Mouse (Mus musculus): ENCODE measurements around the gene Pnmt. TPM values are rescaled to one million over a fixed set of nuclear protein-coding genes. Genes with fewer than 3 reads are reported as not detected.
A peak's percentile ranks its signal among the peaks of the same experiment; 100 is the strongest.

Gene Pnmt
- total RNA-seq, 2 experiments from 2014 or later = 0.61 to 1.1 TPM

DNA sequence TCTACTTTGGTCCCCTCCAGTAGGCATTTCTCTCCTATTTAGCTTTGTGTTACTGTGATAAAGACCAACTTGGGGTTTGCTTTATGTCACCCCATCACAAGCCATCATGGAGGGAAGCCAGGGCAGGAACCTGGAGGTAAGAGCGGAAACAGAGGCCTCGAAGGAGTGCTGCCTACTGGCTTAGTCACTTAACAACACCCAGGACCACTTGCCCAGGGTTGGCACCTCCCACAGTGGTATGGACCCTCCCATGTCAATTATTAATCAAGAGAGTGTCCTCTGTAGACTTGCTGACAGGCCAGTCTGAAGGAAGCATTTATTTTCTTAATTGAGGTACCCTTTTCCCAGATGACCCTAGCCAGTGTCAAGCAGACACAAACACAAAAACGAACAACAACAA lies 14.6 kb downstream of the Pnmt start:
- no peak for DNase-seq (ENCODE audit: extremely low spot score in 1 of 2, low spot score in 2 of 2)
- intact Hi-C loops (cut with DNase I) = no loop called here

DNA sequence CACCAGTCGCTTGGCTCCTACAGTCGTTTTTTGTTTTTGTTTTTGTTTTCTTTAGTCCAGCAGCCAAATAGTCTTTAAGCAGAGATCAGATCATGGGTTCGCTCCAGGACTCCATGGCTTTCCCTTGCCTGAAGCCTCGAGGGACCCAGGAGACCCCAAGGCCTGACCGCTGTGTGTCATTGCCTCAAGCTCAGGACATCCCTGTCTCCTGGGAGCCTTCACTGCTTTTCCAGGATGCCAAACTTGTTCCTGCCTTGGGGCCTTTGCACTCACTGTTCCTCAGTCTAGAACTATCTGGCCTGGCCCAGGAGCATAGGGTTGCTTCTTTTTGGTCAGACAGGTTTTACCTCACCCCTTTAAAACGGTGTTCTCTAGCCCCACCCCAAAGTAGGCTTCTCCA lies 20.4 kb downstream of the Pnmt start:
- DNase-seq (ENCODE audit: extremely low spot score in 1 of 2, low spot score in 2 of 2) = no peak
- intact Hi-C loops (cut with DNase I) = no loop called here

DNA sequence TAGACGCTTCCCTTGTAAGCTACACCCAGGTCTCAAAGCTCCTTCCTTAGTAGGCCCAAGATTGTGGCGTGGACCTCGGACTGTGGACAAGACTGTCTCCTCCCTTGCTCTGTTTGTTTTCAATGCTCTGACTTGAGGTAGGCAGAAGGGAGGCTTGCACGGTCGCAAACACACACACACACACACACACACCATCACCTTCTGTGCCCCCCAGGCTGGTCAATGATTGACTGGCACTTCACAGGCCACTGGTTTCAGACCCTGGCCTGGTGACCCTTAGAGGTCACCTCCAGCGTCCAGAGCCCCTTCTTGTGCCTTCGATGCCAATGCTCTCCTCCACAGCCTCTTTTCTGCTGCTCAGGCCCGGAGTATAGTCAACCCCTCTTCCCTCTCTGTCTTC lies 22.6 kb downstream of the Pnmt start:
- no peak for DNase-seq (ENCODE audit: extremely low spot score in 1 of 2, low spot score in 2 of 2)
- intact Hi-C loops (cut with DNase I) = no loop called here

DNA sequence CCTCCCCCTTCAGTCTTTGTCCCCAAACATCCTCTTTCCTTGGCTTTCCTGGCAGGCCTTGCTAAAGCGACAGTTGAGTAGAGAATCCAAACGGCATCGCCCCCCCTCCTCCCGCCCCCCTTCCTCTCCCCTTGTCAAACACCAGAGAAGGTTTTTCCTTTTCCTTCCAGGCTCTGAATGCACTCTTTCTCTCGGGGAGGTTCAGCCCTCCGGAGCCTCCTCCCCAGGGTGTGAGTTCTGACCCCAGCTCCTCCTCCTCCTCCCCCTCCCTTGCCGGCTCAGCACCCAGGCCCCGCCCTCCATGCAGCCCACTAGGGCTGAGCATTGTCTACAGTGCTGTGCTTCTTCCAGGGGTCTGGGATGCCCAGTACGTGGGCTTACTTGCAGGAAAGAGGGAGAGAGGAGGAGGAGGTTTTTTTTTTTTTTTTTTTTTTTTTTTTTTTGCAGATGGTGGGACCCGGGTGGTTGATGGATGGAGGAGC lies 23.1 kb downstream of the Pnmt start:
- intact Hi-C loops (cut with DNase I) = no loop called here
- DNase-seq (ENCODE audit: extremely low spot score in 1 of 2, low spot score in 2 of 2) = peak in 1 of 2 experiments; percentile 49

DNA sequence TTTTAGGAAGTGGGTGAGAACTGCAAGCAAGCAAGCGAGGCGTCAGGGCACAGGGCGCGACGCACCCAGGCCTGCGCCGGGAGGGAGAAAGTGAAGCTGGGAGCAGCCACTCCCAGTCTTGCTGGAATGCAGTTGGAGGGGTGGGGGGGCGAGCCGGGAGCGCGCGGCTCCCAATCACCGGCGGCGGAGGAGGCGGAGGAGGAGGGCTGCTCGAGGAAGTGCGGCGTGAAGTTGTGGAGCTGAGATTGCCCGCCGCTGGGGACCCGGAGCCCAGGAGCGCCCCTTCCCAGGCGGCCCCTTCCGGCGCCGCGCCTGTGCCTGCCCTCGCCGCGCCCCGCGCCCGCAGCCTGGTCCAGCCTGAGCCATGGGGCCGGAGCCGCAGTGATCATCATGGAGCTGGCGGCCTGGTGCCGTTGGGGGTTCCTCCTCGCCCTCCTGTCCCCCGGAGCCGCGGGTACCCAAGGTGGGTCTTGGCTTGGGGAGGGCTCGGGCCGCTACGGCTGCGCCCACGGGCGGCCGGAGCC lies 26.1 kb downstream of the Pnmt start, which contains the start of gene Erbb2:
Erbb2 (plus strand) TSS at position 198 of the 524 bp plus-strand sequence.
- intact Hi-C loops (cut with DNase I) = no loop called here
- peak in 1 of 2 experiments; percentile 76 for DNase-seq (ENCODE audit: extremely low spot score in 1 of 2, low spot score in 2 of 2)

DNA sequence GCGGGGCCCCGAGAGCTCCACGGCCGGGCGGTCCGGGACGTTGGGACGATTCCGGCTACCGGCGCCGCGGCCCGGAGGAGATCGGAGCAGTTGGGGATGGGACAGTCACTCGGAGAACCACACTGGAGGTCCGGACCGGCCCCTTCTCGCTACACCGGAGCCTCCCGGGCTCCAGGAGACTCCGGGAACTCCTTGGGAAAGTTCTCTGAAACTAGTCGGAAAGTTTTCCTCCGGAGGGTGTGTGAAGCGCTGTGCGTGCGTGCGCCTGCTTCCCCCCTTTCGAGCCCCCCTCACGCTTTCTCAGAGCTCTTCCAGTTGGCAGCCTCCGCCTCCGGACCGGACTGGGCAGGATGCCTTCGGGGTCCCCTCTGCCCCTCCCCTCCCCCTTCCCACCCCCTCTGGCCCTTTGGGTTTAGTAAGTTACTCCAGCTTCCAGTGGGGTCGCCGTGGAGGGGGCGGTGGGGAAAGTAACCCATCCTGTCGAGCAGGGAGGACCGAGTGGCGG lies 26.6 kb downstream of the Pnmt start:
- DNase-seq (ENCODE audit: extremely low spot score in 1 of 2, low spot score in 2 of 2) = no peak
- intact Hi-C loops (cut with DNase I) = no loop called here

DNA sequence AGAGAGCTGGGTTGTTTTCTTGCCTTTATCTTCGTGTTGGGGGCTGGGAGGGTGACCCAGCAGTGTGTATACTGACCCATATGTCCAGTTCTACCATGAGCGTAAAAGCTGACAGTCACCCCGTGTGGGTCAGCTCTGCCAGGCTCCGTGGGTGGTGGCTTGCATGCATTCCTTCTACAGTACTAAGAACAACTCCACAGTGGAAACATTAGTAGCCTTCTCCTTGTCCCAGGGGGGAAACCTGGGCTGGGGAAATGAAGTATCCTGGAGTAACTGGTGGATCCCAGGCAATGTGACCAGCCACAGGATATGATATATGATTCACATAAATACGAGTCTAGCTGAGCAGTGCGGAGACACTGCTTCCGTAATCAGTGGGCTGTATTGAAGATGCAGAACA lies 27.5 kb downstream of the Pnmt start:
- intact Hi-C loops (cut with DNase I) = no loop called here
- DNase-seq (ENCODE audit: extremely low spot score in 1 of 2, low spot score in 2 of 2) = no peak

DNA sequence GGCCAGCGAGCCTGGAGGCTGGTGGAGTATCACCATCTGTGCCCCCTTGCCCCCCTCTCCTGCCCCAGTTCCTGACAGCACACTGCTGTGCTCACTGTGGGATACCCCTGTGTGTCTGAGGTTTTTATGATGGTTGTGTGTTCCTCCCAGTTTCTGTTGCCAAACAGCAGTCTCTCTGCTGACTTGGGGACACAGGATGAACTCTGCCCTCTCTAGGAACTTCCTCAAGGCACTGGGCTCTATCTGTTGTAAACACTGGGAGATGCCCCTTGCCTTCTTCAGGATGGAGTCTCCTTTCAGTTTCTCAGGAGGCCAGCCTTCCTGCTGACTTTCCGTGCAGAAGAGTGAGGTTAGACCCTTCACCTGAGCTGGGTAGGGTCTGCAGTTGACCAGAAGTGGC lies 27.9 kb downstream of the Pnmt start:
- intact Hi-C loops (cut with DNase I) = no loop called here
- no peak for DNase-seq (ENCODE audit: extremely low spot score in 1 of 2, low spot score in 2 of 2)

DNA sequence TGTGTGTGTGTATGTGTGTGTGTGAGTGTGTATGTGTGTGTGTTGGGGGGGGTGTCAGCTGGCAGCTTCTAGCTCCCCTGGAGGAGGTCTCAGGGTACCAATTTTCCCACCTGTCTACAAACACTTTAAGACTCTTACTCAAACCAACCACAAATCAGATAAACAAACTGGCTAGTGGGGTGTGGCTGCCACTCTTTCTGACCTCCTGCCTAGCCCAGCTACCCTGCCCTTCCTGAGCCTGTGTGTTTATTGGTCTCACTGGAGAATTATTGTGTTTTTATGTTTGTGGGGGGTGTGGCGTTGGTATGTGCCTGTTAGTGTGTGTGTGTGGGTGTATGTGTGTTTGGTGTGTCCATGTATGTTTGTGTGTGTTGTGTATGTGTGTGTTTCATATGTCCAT lies 30.8 kb downstream of the Pnmt start:
- intact Hi-C loops (cut with DNase I) = no loop called here
- no peak for DNase-seq (ENCODE audit: extremely low spot score in 1 of 2, low spot score in 2 of 2)

DNA sequence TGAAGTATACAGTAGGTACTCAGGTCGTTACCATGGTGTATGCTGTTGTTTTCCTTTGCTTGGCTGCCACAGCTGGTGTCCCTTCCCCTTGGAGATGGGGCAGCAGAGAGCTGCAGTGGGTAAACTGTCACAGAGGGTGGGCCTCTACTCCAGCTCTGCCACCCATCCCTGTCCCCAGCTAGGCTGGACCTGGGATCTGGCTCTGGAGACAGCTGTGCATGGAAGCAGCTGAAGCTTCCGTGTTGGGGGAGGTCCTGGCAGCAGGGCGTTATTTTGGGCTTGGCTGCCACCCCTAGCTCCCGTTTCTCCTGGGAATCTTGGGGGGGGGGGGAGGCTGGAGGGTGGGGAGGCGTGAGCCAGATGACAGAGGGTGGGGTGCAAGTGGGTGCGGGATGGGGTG lies 32.0 kb downstream of the Pnmt start:
- intact Hi-C loops (cut with DNase I) = no loop called here
- no peak for DNase-seq (ENCODE audit: extremely low spot score in 1 of 2, low spot score in 2 of 2)

DNA sequence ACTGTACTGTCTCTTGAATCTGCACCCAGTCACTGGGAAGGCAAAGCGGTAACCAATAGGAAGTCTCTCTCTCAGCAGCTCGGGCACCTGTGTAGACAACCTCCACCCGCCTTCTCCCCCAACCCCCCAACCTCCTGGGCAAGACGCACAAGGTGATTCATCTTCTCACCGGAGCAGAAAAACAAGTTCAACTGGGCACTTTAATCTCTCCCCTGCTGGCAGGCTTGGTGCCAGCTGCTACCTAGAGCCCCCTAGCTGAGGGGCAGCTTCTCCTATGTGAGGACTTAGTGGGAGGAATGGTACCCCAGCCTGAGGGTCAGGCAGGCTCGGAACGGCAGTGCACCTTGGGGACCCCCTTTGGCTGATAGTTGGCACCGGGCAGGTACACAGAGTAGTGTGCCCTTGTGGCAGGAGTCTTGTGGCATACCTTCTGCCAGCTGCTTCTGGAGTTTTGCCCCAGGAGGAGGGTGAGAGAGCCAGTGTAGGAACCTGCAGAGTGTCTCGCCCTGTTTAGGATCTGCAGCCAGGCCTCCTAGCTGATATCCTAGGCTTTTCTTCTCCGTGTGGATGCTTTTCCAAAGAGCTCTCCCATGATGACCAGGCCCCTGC lies 32.8 kb downstream of the Pnmt start:
- intact Hi-C loops (cut with DNase I) = no loop called here

DNA sequence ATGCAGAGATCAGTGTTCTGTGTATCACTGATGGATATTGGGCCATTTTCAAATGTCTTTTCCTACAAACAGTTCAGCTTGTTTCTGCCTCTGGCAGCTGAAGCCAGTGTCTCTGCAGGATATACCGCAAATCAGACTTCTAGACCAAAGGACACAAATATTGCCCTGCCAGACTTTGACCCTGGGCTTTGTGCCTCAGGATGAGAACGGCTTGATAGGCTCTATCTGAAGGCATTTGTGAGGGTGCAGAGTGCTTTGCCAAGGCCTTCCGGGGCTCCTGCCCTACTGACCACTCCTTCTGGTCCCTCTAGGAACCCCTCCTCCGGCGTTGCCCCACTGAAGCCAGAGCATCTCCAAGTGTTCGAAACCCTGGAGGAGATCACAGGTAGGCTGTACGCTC lies 40.3 kb downstream of the Pnmt start:
- no peak for DNase-seq (ENCODE audit: extremely low spot score in 1 of 2, low spot score in 2 of 2)
- intact Hi-C loops (cut with DNase I) = no loop called here

More for the DNA sequence above, 32.8 kb downstream of the Pnmt start:
- no peak for DNase-seq (ENCODE audit: extremely low spot score in 1 of 2, low spot score in 2 of 2)

DNA sequence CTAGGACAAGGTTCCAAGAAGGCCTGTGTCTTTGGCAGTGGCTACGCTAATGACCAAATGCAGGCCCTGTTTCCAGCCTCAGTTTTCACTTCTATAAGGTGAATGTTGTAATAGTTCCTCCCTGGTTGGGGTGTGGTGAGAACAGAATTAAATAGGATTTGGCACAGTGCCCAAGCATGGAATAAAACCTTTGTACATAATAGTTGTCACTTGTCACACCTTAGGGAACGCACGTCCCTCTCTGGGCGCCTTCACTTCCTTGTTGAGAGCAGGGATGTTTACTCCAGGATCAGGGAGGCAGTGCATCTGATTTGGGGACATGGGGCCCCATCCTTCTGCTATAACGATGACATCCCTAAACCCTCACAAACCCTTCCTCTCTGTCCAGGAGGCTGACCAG lies 42.2 kb downstream of the Pnmt start:
- no peak for DNase-seq (ENCODE audit: extremely low spot score in 1 of 2, low spot score in 2 of 2)
- intact Hi-C loops (cut with DNase I) = no loop called here

DNA sequence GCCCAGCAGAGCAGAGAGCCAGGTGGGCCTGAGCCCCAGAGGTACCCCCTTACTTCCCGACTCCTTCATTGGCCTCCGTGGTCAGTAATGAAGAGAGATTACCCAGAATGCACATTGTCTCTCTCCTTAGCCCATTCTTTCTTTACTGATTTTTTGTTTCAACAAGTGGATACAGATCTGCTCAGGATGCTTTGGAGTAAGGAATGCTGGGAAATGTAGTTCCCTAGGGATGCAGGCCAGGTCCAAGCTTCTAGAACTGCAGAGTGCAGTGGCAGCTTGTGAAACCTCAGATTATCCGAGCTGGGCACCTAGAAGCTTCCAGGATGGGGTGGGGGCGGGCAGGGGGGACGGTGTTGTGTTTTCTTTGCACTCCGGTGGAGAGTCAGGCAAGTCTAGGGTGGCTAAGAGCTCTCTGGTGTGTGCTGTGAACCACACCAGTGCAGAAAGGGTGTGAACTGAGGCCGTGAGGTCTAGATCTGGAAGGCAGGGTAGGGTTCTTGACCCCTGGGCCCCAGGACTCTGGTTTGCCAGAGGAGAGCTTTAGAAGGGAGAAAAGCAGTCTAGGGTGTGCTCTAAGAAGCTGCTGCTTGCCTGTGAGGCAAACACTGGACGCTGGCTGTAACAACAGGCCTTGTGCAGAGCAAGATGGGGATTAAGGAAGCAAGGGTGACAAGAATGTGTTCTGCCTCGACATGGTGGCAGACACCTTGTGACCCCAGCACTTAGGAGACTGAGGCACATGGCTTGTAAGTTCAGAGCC lies 45.7 kb downstream of the Pnmt start:
- no peak for DNase-seq (ENCODE audit: extremely low spot score in 1 of 2, low spot score in 2 of 2)
- intact Hi-C loops (cut with DNase I) = no loop called here

DNA sequence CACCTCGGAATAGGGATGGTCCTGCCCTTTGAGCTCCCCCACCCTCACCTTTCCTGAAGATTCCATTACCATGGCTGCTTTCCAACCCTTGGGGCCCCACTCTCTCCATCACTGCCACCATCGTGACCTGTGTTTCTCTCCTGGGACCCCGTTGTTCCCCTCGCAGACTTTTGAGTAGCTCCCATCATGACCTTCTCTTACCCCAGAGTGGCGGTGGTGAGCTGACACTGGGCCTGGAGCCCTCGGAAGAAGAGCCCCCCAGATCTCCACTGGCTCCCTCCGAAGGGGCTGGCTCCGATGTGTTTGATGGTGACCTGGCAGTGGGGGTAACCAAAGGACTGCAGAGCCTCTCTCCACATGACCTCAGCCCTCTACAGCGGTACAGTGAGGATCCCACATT lies 49.5 kb downstream of the Pnmt start:
- DNase-seq (ENCODE audit: extremely low spot score in 1 of 2, low spot score in 2 of 2) = peak in 1 of 2 experiments; percentile 17
- intact Hi-C loops (cut with DNase I) = loop anchor here (5.0 kb wide), 1 partner anchor 88 kb away; the partner anchor contains the start of gene Ppp1r1b

DNA sequence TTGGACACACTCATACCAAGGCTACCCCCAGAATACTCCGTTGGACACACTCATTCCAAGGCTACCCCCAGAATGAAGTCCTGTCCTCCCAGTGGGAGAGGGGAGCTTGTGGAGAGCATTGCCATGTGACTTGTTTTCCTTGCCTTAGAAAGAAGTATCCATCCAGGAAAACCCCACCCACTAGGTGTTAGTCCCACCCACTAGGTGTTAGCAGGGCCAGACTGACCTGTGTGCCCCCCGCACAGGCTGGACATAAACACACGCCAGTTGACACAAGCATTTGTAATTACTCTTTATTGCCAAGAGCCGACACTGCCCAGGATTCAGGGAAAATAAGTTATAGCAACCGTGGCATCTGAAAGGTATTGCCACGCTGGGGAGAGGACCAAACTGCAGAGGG lies 51.2 kb downstream of the Pnmt start:
- peak in 1 of 2 experiments; percentile 22 for DNase-seq (ENCODE audit: extremely low spot score in 1 of 2, low spot score in 2 of 2)
- intact Hi-C loops (cut with DNase I) = loop anchor here (5.0 kb wide), 1 partner anchor 90 kb away; the partner anchor contains the start of gene Ppp1r1b
